Mouse (Mus musculus) heart, adult 2 months (tissue): ENCODE data around the gene Dph5.

Source experiments
- CTCF ChIP-seq: fragments of 200-600 bp; IDR thresholded peaks from 2 replicates; pipeline ENCODE4 v1.8.1; 2022; ENCODE audit warnings: antibody characterized with exemption, mild to moderate bottlenecking, moderate library complexity
- EP300 ChIP-seq: fragments of 200-500 bp; IDR thresholded peaks from 2 replicates; pipeline ENCODE4 v1.6.1; 2011; ENCODE audit warnings: low read depth, low read length, control low read depth; ENCODE audit not compliant: insufficient read depth
- POLR2A ChIP-seq: fragments of 200-500 bp; IDR thresholded peaks from 2 replicates; pipeline ENCODE4 v1.6.1; 2011; ENCODE audit warnings: mild to moderate bottlenecking, low read depth, low read length, control low read depth; ENCODE audit not compliant: insufficient read depth

DNA sequence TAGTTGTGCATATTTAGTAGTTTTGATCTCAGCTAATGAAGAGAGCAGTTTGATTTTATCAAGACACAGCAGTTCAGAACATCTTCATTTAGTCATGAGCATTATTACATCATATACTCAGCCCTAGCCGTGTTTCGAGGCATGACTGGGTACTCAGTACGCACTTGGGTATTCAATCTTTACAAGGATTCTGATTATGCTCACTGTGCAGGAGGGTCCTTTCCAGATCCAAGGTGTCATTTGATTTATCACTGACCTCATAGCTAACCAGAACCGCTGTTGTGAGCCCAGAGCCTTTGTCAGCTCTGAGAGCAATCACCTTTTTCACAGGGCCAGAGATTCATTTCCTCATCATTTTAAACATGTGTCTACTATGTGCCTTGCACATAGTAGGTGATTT, 17.9 kb downstream of the Dph5 start:
- no peak for TF ChIP-seq CTCF
- TF ChIP-seq POLR2A = no peak
- TF ChIP-seq EP300 = no peak
